Mouse (Mus musculus): Measurements from ENCODE around the gene Btnl6.

DNA sequence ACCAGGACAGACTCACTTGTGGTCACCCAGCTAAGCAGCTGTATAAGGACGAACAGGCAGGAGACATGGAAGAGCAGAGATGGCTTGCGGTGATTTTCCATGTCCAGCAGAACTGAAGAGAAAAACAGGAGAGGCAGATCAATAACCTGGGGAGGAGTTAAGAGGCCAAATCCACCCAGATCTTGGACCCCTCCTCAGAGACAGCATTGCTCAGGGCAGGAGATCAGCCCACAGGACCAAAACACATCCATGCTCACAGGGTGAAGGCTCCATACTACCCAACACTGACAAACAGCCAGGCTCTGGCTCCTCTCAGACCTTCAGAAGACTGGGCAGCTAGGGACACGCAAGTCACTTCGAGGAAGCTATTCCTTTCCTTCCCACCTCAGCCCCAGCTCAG is at the start of gene Btnl6:
- no peak for TF ChIP-seq POLR2A (IDR thresholded peaks at IDR 0.05; ENCODE audit: insufficient read depth, low read depth, low read length)
- TF ChIP-seq CTCF (IDR thresholded peaks at IDR 0.05; ENCODE audit: insufficient read depth, low read depth, low read length) = no peak

Measured in olfactory bulb, adult 2 months (tissue).